Mouse (Mus musculus): ENCODE data around the gene Tmem203. TPM values are rescaled to one million over a fixed set of nuclear protein-coding genes. Genes with fewer than 3 reads are reported as not detected.

Gene Tmem203
- polyA plus RNA-seq, 1 experiment from 2014 or later: 39.7 TPM

GRCm38 (mm10) chr2:25261870-25262269 is 6.6 kb downstream of the Tmem203 start:
- Histone ChIP-seq H3K4me2 (replicated peaks; ENCODE audit: low read depth) (peak overlapping the region; percentile 98), H3K27ac (replicated peaks) (peak overlapping the region; percentile 79), H3K4me1 (replicated peaks; ENCODE audit: control insufficient read depth, insufficient read depth) (peaks cover 6% of the 10 kb centered on the region; the same call in 1 of the 2 replicates), H3K9ac (ENCODE audit: low read length) (peak overlapping the region; percentile 23; the same call in 1 of the 2 replicates), H3K4me3 (ENCODE audit: low read depth, low read length) (peak overlapping the region; percentile 84), H3K9me3 (ENCODE audit: control insufficient read depth, low read length) (no peaks in the 10 kb centered on the region), H3K27me3 (ENCODE audit: control insufficient read depth, insufficient read depth, low read length) (no peaks in the 10 kb centered on the region), H3K36me3 (ENCODE audit: control insufficient read depth, insufficient read depth, low read length) (no peaks in the 10 kb centered on the region)
- TF ChIP-seq EP300 (optimal IDR thresholded peaks at IDR 0.05): no peak
- TF ChIP-seq CTCF (IDR thresholded peaks at IDR 0.05; ENCODE audit: low read depth): no peak
- DNase-seq (ENCODE audit: low spot score): no peak
- ATAC-seq (ENCODE audit: low FRiP score, low TSS enrichment): peak; percentile 4
- 41% methylated on average over 12 of the region's 12 CpGs for WGBS

- Histone ChIP-seq H3K27ac (replicated peaks) (peak within 1 kb of the TSS; percentile 92), H3K36me3 (ENCODE audit: control insufficient read depth, insufficient read depth, low read length) (no peaks in the 10 kb centered on the region), H3K9ac (ENCODE audit: low read length) (peak within 1 kb of the TSS; percentile 83), H3K4me3 (ENCODE audit: low read depth, low read length) (peak within 1 kb of the TSS; percentile 84), H3K27me3 (ENCODE audit: control insufficient read depth, insufficient read depth, low read length) (no peaks in the 10 kb centered on the region), H3K4me1 (replicated peaks; ENCODE audit: control insufficient read depth, insufficient read depth) (peaks cover 6% of the 10 kb centered on the region; the same call in 1 of the 2 replicates), H3K4me2 (replicated peaks; ENCODE audit: low read depth) (peak within 1 kb of the TSS; percentile 98), H3K9me3 (ENCODE audit: control insufficient read depth, low read length) (no peaks in the 10 kb centered on the region)
- TF ChIP-seq CTCF (IDR thresholded peaks at IDR 0.05; ENCODE audit: low read depth) (0 out of 2 replicates have a peak, but pooled peaks have one; percentile 9), EP300 (optimal IDR thresholded peaks at IDR 0.05) (peak; percentile 61)
- peak; percentile 94 for ATAC-seq (ENCODE audit: low FRiP score, low TSS enrichment)
- WGBS: under 1% methylated on average over 33 of the region's 39 CpGs
- peak; percentile 97 for DNase-seq (ENCODE audit: low spot score)
These were observed 7.1 kb downstream of the Tmem203 start, which contains the start of gene Tprn for GRCm38 (mm10) chr2:25262291-25262767. TSS of gene Tprn (plus strand) at chr2:25262618.

- H3K9me3 ChIP-seq (ENCODE audit: control insufficient read depth, low read length): no peaks in the 10 kb centered on the region
- peak; percentile 60 for DNase-seq (ENCODE audit: low spot score)
- H3K4me1 ChIP-seq (replicated peaks; ENCODE audit: control insufficient read depth, insufficient read depth): peaks cover 6% of the 10 kb centered on the region
- H3K27ac ChIP-seq (replicated peaks): peak overlapping the region; percentile 92
- peak overlapping the region; percentile 98 for H3K4me2 ChIP-seq (replicated peaks; ENCODE audit: low read depth)
- H3K27me3 ChIP-seq (ENCODE audit: control insufficient read depth, insufficient read depth, low read length): no peaks in the 10 kb centered on the region
- H3K9ac ChIP-seq (ENCODE audit: low read length): peak overlapping the region; percentile 83
- WGBS: under 1% methylated on average over 70 of the region's 82 CpGs
- ATAC-seq (ENCODE audit: low FRiP score, low TSS enrichment): no peak
- H3K4me3 ChIP-seq (ENCODE audit: low read depth, low read length): peak overlapping the region; percentile 84
- no peak for TF ChIP-seq EP300 (optimal IDR thresholded peaks at IDR 0.05)
- peak; percentile 20; the same call in 1 of the 2 replicates for TF ChIP-seq CTCF (IDR thresholded peaks at IDR 0.05; ENCODE audit: low read depth)
- no peaks in the 10 kb centered on the region for H3K36me3 ChIP-seq (ENCODE audit: control insufficient read depth, insufficient read depth, low read length)
These were observed 7.8 kb downstream of the Tmem203 start for GRCm38 (mm10) chr2:25262795-25263622.

- Histone ChIP-seq H3K27ac (replicated peaks) (peak overlapping the region; percentile 92), H3K4me3 (ENCODE audit: low read depth, low read length) (peak overlapping the region; percentile 84), H3K27me3 (ENCODE audit: control insufficient read depth, insufficient read depth, low read length) (no peaks in the 10 kb centered on the region), H3K4me2 (replicated peaks; ENCODE audit: low read depth) (peak overlapping the region; percentile 98), H3K4me1 (replicated peaks; ENCODE audit: control insufficient read depth, insufficient read depth) (peaks cover 6% of the 10 kb centered on the region), H3K9ac (ENCODE audit: low read length) (peak overlapping the region; percentile 83), H3K36me3 (ENCODE audit: control insufficient read depth, insufficient read depth, low read length) (no peaks in the 10 kb centered on the region; the same call in 1 of the 2 replicates), H3K9me3 (ENCODE audit: control insufficient read depth, low read length) (no peaks in the 10 kb centered on the region)
- no peak for DNase-seq (ENCODE audit: low spot score)
- TF ChIP-seq EP300 (optimal IDR thresholded peaks at IDR 0.05) (no peak), CTCF (IDR thresholded peaks at IDR 0.05; ENCODE audit: low read depth) (no peak)
- 27% methylated on average over 12 of the region's 12 CpGs for WGBS
- ATAC-seq (ENCODE audit: low FRiP score, low TSS enrichment): no peak
These were observed 8.5 kb downstream of the Tmem203 start for GRCm38 (mm10) chr2:25263623-25264285.

GRCm38 (mm10) chr2:25264286-25264660 is 9.0 kb downstream of the Tmem203 start:
- 61% methylated on average over 5 of the region's 5 CpGs for WGBS
- Histone ChIP-seq H3K9ac (ENCODE audit: low read length) (peak overlapping the region; percentile 83), H3K4me1 (replicated peaks; ENCODE audit: control insufficient read depth, insufficient read depth) (peaks cover 6% of the 10 kb centered on the region), H3K4me3 (ENCODE audit: low read depth, low read length) (peak overlapping the region; percentile 84), H3K27me3 (ENCODE audit: control insufficient read depth, insufficient read depth, low read length) (no peaks in the 10 kb centered on the region), H3K27ac (replicated peaks) (peak overlapping the region; percentile 92), H3K4me2 (replicated peaks; ENCODE audit: low read depth) (peak overlapping the region; percentile 98), H3K36me3 (ENCODE audit: control insufficient read depth, insufficient read depth, low read length) (no peaks in the 10 kb centered on the region; the same call in 1 of the 2 replicates), H3K9me3 (ENCODE audit: control insufficient read depth, low read length) (no peaks in the 10 kb centered on the region)
- no peak for DNase-seq (ENCODE audit: low spot score)
- ATAC-seq (ENCODE audit: low FRiP score, low TSS enrichment): no peak
- TF ChIP-seq CTCF (IDR thresholded peaks at IDR 0.05; ENCODE audit: low read depth): no peak
- TF ChIP-seq EP300 (optimal IDR thresholded peaks at IDR 0.05): no peak
